Mouse (Mus musculus): ENCODE results near the gene Obscn.

- TF ChIP-seq CTCF (IDR thresholded peaks at IDR 0.05; ENCODE audit: control insufficient read depth, insufficient read depth, low read length), result no peak
- no peak for TF ChIP-seq POLR2A (IDR thresholded peaks at IDR 0.05; ENCODE audit: borderline replicate concordance, control insufficient read depth, low read depth, low read length)
Measured at GRCm38 (mm10) chr11:59170549-59170948, 34.3 kb upstream of the Obscn start.
